Mouse (Mus musculus) layer of hippocampus, postnatal 25 days (tissue): ENCODE data around the gene Cd7. TPM values are rescaled to one million over a fixed set of nuclear protein-coding genes. Genes with fewer than 3 reads are reported as not detected.

Source experiments
- DNase-seq, 2 experiments: peaks; one replicate each; pipeline ENCODE4 v3.0.0; 2022; ENCODE audit warnings: mixed read lengths in 2 of 2, low spot score in 1 of 2; ENCODE audit errors: extremely low spot score in 1 of 2
- total RNA-seq, 2 experiments: library from RNA; stranded (reverse); gene quantifications; 2 replicates each; pipeline ENCODE4 v1.2.3; 2021

Gene Cd7
- total RNA-seq, 2 experiments from 2014 or later = not detected

GRCm38 (mm10) chr11:120994741-120995140 is 44.5 kb downstream of the Cd7 start:
- no peak for DNase-seq

GRCm38 (mm10) chr11:120993586-120993985 is 45.6 kb downstream of the Cd7 start:
- DNase-seq = no peak

- no peak for DNase-seq
Observed at GRCm38 (mm10) chr11:120993080-120993479, 46.1 kb downstream of the Cd7 start.

GRCm38 (mm10) chr11:120991791-120992190 is 47.4 kb downstream of the Cd7 start:
- DNase-seq = no peak

DNA sequence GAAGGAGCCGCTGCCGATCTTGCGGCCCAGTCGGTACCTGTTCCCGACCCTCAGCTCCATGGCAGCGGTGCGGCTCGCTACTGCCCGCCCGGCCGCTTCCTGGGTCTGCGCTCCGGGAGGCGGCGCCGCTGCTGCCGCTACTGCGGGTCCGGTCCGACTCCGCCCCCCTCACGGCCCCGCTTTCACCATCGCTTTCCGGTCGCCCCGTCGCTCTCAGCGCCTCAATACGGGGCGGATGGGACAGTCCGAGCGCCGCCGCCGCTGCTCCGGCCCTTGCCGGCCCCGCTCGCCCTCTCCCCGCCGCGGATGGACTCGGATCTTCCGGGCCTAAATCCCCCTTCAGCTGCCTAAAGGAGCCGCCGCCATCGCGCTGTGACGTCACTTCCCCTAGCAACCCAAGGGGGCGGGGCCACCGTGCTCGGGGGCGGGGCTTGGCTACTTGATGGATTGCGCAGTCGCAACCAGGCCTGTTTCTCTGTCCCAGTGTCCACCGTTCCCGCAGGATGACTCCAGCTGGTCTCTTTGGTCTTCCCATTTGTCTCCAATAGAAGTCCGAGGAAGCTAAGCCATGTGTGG is 48.2 kb downstream of the Cd7 start, which contains the start of gene Csnk1d:
Csnk1d (minus strand) TSS at position 380 of the 576 bp plus-strand sequence.
- DNase-seq = peak; percentile 100

GRCm38 (mm10) chr11:120990126-120990781 is 49.0 kb downstream of the Cd7 start:
- no peak for DNase-seq

GRCm38 (mm10) chr11:120989523-120989922 is 49.7 kb downstream of the Cd7 start:
- no peak for DNase-seq

- no peak for DNase-seq
Observed at GRCm38 (mm10) chr11:120988410-120988809, 50.8 kb downstream of the Cd7 start.

- DNase-seq = no peak
Observed at GRCm38 (mm10) chr11:120987608-120988007, 51.6 kb downstream of the Cd7 start.

Other genes with a start within 250 kb of the Cd7 start
- gene Dus1l, start 243.0 kb downstream of the Cd7 start, total RNA-seq = 10 to 100 TPM; 45.7 to 50.0 TPM
- gene Fasn, start 214.9 kb downstream of the Cd7 start, total RNA-seq = 100 to 1,000 TPM; 191 to 198 TPM
- gene Ccdc57, start 106.5 kb downstream of the Cd7 start, total RNA-seq = 1 to 10 TPM; 4.8 to 8.0 TPM
- 1 to 10 TPM; 2.0 to 2.2 TPM for gene Slc16a3, start 90.9 kb downstream of the Cd7 start, total RNA-seq
- gene Csnk1d, start 48.1 kb downstream of the Cd7 start, total RNA-seq = 100 to 1,000 TPM; 127 to 128 TPM
- not detected for gene Sectm1b, start 24.2 kb upstream of the Cd7 start, total RNA-seq
- not detected for gene Sectm1a, start 41.8 kb upstream of the Cd7 start, total RNA-seq
- not detected for gene Tex19.2, start 79.3 kb upstream of the Cd7 start, total RNA-seq
- gene Tex19.1, start 106.7 kb upstream of the Cd7 start, total RNA-seq = not detected
- under 1 TPM; 0.25 to 0.35 TPM for gene Uts2r, start 120.9 kb upstream of the Cd7 start, total RNA-seq
- 10 to 100 TPM; 22.1 to 26.5 TPM for gene Hexdc, start 165.0 kb upstream of the Cd7 start, total RNA-seq
- gene Ogfod3, start 165.3 kb upstream of the Cd7 start, total RNA-seq = 1 to 10 TPM; 7.1 to 7.3 TPM
- gene Cybc1, start 189.9 kb upstream of the Cd7 start, total RNA-seq = 10 to 100 TPM; 23.3 to 24.0 TPM
- 10 to 100 TPM; 52.9 to 55.6 TPM for gene Narf, start 197.8 kb upstream of the Cd7 start, total RNA-seq
- 10 to 100 TPM; 79.4 to 82.9 TPM for gene Foxk2, start 220.6 kb upstream of the Cd7 start, total RNA-seq